ENCODE assay signal across 16 mouse cellular contexts in the genomic region with DNA sequence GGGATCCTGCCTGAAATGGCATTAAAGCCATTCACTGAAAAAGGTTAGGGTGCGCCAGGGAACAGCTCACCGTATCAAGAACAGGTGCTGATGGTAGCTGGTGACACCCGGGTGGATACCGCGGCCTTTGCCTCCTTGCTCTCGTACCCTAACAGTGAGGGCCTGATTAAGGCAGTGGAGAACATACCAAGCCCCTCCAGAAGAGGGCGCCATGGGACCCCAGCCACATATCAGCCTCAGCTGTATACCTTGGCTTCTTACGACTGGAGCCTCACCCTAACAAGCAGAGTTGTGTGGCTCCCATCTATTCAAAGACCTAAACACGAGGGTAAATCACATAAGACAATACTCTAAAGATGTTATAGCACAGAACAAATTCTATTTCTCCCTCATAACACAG.
DNase-seq lines count a peak whose midpoint lies in the region; TF ChIP-seq lines count a peak whose summit lies in the region.
"Had no signal": no experiment of that assay in that cellular context is flagged by ENCODE, and none has a peak within 500 bp of the region (broad histone marks: within the 10 kb centered on the region; RNA-seq: fewer than 3 reads in every experiment).

No protein-coding gene starts in this region.

- no peak for TF ChIP-seq POLR2A in brain, embryonic 14.5 days (IDR thresholded peaks at IDR 0.05; ENCODE audit: borderline replicate concordance, extremely low read depth, insufficient read depth, insufficient read length, poor library complexity, severe bottlenecking)

- no peak overlapping the region for H3K4me3 ChIP-seq in layer of hippocampus, adult 2 months
- H3K4me3 ChIP-seq: erythroblast, embryonic 14.5 days; limb, embryonic 15.5 days; midbrain, embryonic 10.5 days; neural tube, embryonic 12.5 days had no signal

- TF ChIP-seq CTCF in layer of hippocampus, adult 2 months (conservative IDR thresholded peaks at IDR 0.05), result peak; percentile 68
- peak; percentile 5; the same call in 1 of the 2 replicates for TF ChIP-seq CTCF in brain, embryonic 14.5 days (IDR thresholded peaks at IDR 0.05; ENCODE audit: borderline replicate concordance, extremely low read depth, insufficient read depth, insufficient read length)

- no peak overlapping the region for H3K27ac ChIP-seq in layer of hippocampus, adult 2 months
- H3K27ac ChIP-seq: limb, embryonic 15.5 days; midbrain, embryonic 10.5 days; neural tube, embryonic 12.5 days had no signal

- DNase-seq in heart, adult 11 months, result peak; percentile 79
- no peak for DNase-seq in heart, postnatal 4 days
- DNase-seq in layer of hippocampus, adult 2 months (ENCODE audit: low spot score in 2 of 2), result no peak
- DNase-seq in layer of hippocampus, postnatal 36 days, result no peak
- peak; percentile 8 for DNase-seq in thymus, postnatal 14 days
- DNase-seq in thymus, postnatal 25 days, result no peak
- DNase-seq in brain, embryonic 14.5 days (ENCODE audit: low read depth), result no peak
- DNase-seq in urinary bladder, adult 18-20 months (ENCODE audit: low spot score in 2 of 2), result no peak
- DNase-seq: cerebellum, adult 18-20 months; lung, embryonic 14.5 days; lung, postnatal 4 days; right cerebral cortex, postnatal 4 days had no signal

Comparison
In these comparisons a context has a peak if more than half of its experiments do, and no peak if none do; other contexts are left out.
1. DNase-seq: peak in heart, adult 11 months (single experiment) and thymus, postnatal 14 days (single experiment); none in heart, postnatal 4 days (single experiment), layer of hippocampus, adult 2 months (0 of 2), layer of hippocampus, postnatal 36 days (0 of 2), thymus, postnatal 25 days (single experiment), brain, embryonic 14.5 days (single experiment) and urinary bladder, adult 18-20 months (0 of 2).